Mouse (Mus musculus) lung, postnatal 0 days (tissue): ENCODE results near the gene Enah.

Source experiments
- CTCF ChIP-seq: IDR thresholded peaks from 2 replicates; pipeline ENCODE4 v1.5.1; 2016; ENCODE audit warnings: antibody characterized with exemption, mild to moderate bottlenecking
- EP300 ChIP-seq: IDR thresholded peaks from 2 replicates; pipeline ENCODE4 v1.6.1; 2016; ENCODE audit warnings: antibody characterized with exemption, mild to moderate bottlenecking, control low read depth

- TF ChIP-seq CTCF = no peak
- TF ChIP-seq EP300 = no peak
These were observed 126.1 kb downstream of the Enah start for GRCm38 (mm10) chr1:181893721-181894120.
